In genomic region chr19:22656466-22657215, GRCm38 (mm10) we compare ENCODE assay signal across 11 mouse cellular contexts.
DNase-seq lines count a peak whose midpoint lies in the region; ATAC-seq and TF ChIP-seq lines count a peak whose summit lies in the region.
"Had no signal": no experiment of that assay in that cellular context is flagged by ENCODE, and none has a peak within 500 bp of the region (broad histone marks: within the 10 kb centered on the region; RNA-seq: fewer than 3 reads in every experiment).

No protein-coding gene starts in this region.

- H3K36me3 ChIP-seq in midbrain, embryonic 12.5 days, result no peaks in the 10 kb centered on the region
- H3K36me3 ChIP-seq: heart, embryonic 13.5 days had no signal

- TF ChIP-seq CTCF in cerebellum, adult 2 months (IDR thresholded peaks at IDR 0.05; ENCODE audit: borderline replicate concordance, insufficient read depth, low read depth, low read length), result no peak
- no peak for TF ChIP-seq CTCF in gastrocnemius, adult 2 months (IDR thresholded peaks at IDR 0.05)

- no peaks in the 10 kb centered on the region for H3K9me3 ChIP-seq in midbrain, embryonic 12.5 days
- H3K9me3 ChIP-seq: heart, embryonic 13.5 days had no signal

- WGBS in cerebellum, adult 2 months, result 44% methylated on average over 14 of the region's 14 CpGs
- WGBS in midbrain, embryonic 12.5 days, result 28% methylated on average over 14 of the region's 14 CpGs

- H3K4me3 ChIP-seq in cerebellum, adult 2 months (replicated peaks; ENCODE audit: insufficient read depth, low read depth, low read length), result no peak overlapping the region
- no peak overlapping the region for H3K4me3 ChIP-seq in midbrain, embryonic 12.5 days
- no peak overlapping the region for H3K4me3 ChIP-seq in gastrocnemius, adult 2 months
- H3K4me3 ChIP-seq: heart, embryonic 13.5 days had no signal

- peak overlapping the region; percentile 25 for H3K4me2 ChIP-seq in midbrain, embryonic 12.5 days (replicated peaks)
- H3K4me2 ChIP-seq: heart, embryonic 13.5 days had no signal

- peak; percentile 60 for ATAC-seq in midbrain, embryonic 12.5 days (ENCODE audit: low FRiP score, low read depth)

- intact Hi-C loops in gastrocnemius, adult 2 months (cut with DNase I), result no loop called here

- H3K27me3 ChIP-seq in cerebellum, adult 2 months (ENCODE audit: control insufficient read depth, insufficient read depth, low read length), result peaks cover 1% of the 10 kb centered on the region; the same call in 1 of the 2 replicates
- H3K27me3 ChIP-seq in midbrain, embryonic 12.5 days, result no peaks in the 10 kb centered on the region
- H3K27me3 ChIP-seq: heart, embryonic 13.5 days had no signal

- H3K4me1 ChIP-seq in cerebellum, adult 2 months (ENCODE audit: control insufficient read depth, insufficient read depth, low read length), result peaks cover 22% of the 10 kb centered on the region; the same call in 1 of the 2 replicates
- H3K4me1 ChIP-seq in midbrain, embryonic 12.5 days, result peaks cover 11% of the 10 kb centered on the region

- 0 out of 2 replicates have a peak overlapping the region, but pooled peaks have one; percentile 2 for H3K9ac ChIP-seq in midbrain, embryonic 12.5 days (replicated peaks)
- H3K9ac ChIP-seq: heart, embryonic 13.5 days had no signal

- peak in 1 of 2 experiments; percentile 44 for DNase-seq in cerebellum, adult 2 months
- no peak for DNase-seq in cerebellum, postnatal 14 days
- peak; percentile 8 to 29 for DNase-seq in right cerebral cortex, adult 2 months (ENCODE audit: low spot score in 2 of 2)
- DNase-seq in right cerebral cortex, postnatal 36 days (ENCODE audit: low spot score in 2 of 2), result no peak
- DNase-seq in spleen, postnatal 14 days (ENCODE audit: low spot score in 2 of 2), result no peak
- no peak for DNase-seq in adrenal gland, postnatal 25 days
- DNase-seq in gastrocnemius, adult 2 months, result no peak
- DNase-seq: kidney, postnatal 36 days; thymus, postnatal 25 days had no signal

- peak overlapping the region; percentile 58; the same call in 1 of the 2 replicates for H3K27ac ChIP-seq in cerebellum, adult 2 months (ENCODE audit: insufficient read depth, low read length)
- H3K27ac ChIP-seq in midbrain, embryonic 12.5 days (replicated peaks), result peak overlapping the region; percentile 1
- H3K27ac ChIP-seq in gastrocnemius, adult 2 months, result no peak overlapping the region
- H3K27ac ChIP-seq: heart, embryonic 13.5 days had no signal

- TF ChIP-seq POLR2A in cerebellum, adult 2 months (IDR thresholded peaks at IDR 0.05; ENCODE audit: borderline replicate concordance, insufficient read depth, low read length), result no peak

Comparison
In these comparisons a context has a peak if more than half of its experiments do, and no peak if none do; other contexts are left out.
1. DNase-seq: peak in right cerebral cortex, adult 2 months (2 of 2); none in cerebellum, postnatal 14 days (0 of 2), right cerebral cortex, postnatal 36 days (0 of 2), spleen, postnatal 14 days (0 of 2), adrenal gland, postnatal 25 days (single experiment) and gastrocnemius, adult 2 months (single experiment).